Mouse (Mus musculus) myocyte (in vitro differentiated cells): ENCODE measurements around the gene Tktl2.

Source experiments
- E2F4 ChIP-seq: IDR thresholded peaks from one replicate; pipeline ENCODE4 v1.6.1; 2011; ENCODE audit warnings: mild to moderate bottlenecking, control low read depth, moderate library complexity; ENCODE audit not compliant: insufficient read depth
- MAX ChIP-seq: IDR thresholded peaks from one replicate; pipeline ENCODE4 v1.6.1; 2011; ENCODE audit warnings: low read depth, mild to moderate bottlenecking, control low read depth
- POLR2A ChIP-seq: IDR thresholded peaks from one replicate; pipeline ENCODE4 v1.6.1; 2011; ENCODE audit warnings: low read depth, mild to moderate bottlenecking, control low read depth, moderate library complexity; ENCODE audit not compliant: insufficient read length
- POLR2AphosphoS2 ChIP-seq: IDR thresholded peaks from one replicate; pipeline ENCODE4 v1.6.1; 2011; ENCODE audit warnings: low read depth, control low read depth; ENCODE audit not compliant: insufficient read length
- REST ChIP-seq: IDR thresholded peaks from one replicate; pipeline ENCODE4 v1.6.1; 2011; ENCODE audit warnings: mild to moderate bottlenecking, control low read depth, moderate library complexity; ENCODE audit not compliant: insufficient read depth, insufficient read length
- TCF3 ChIP-seq: IDR thresholded peaks from one replicate; pipeline ENCODE4 v1.6.1; 2011; ENCODE audit warnings: low read depth, control low read depth; ENCODE audit not compliant: insufficient read length
- USF1 ChIP-seq: IDR thresholded peaks from one replicate; pipeline ENCODE4 v1.6.1; 2011; ENCODE audit warnings: low read depth, mild to moderate bottlenecking, control low read depth, moderate library complexity

GRCm38 (mm10) chr8:66511537-66511936 lies at the start of gene Tktl2:
- TF ChIP-seq POLR2A: no peak
- TF ChIP-seq POLR2AphosphoS2: no peak
- TF ChIP-seq REST: no peak
- TF ChIP-seq E2F4: no peak
- TF ChIP-seq MAX: no peak
- TF ChIP-seq TCF3: no peak
- no peak for TF ChIP-seq USF1
